Mouse (Mus musculus) forebrain, embryonic 10.5 days (tissue): ENCODE measurements around the gene Smyd3. TPM values are rescaled to one million over a fixed set of nuclear protein-coding genes. Genes with fewer than 3 reads are reported as not detected.

ENCODE experiments used
- DNase-seq: peaks from one replicate; pipeline ENCODE4 v3.0.0-alpha.2; 2017; ENCODE audit warnings: low spot score; ENCODE audit errors: extremely low spot score
- H3K27ac ChIP-seq: fragments of 300-500 bp; sonication (generic); 2 replicates; pipeline ENCODE4 v1.5.1; 2016; ENCODE audit warnings: mild to moderate bottlenecking
- H3K27me3 ChIP-seq: fragments of 300-500 bp; sonication (generic); 2 replicates; pipeline ENCODE4 v1.6.1; 2016; ENCODE audit warnings: mild to moderate bottlenecking; ENCODE audit not compliant: poor library complexity, severe bottlenecking
- H3K36me3 ChIP-seq: fragments of 300-500 bp; sonication (generic); replicated peaks from 2 replicates; pipeline ENCODE4 v1.6.1; 2016; ENCODE audit warnings: mild to moderate bottlenecking, moderate library complexity
- H3K4me1 ChIP-seq: fragments of 300-500 bp; sonication (generic); 2 replicates; pipeline ENCODE4 v1.6.1; 2016
- H3K4me3 ChIP-seq: fragments of 300-500 bp; sonication (generic); 2 replicates; pipeline ENCODE4 v1.5.1; 2016; ENCODE audit warnings: mild to moderate bottlenecking, moderate library complexity
- H3K9me3 ChIP-seq: fragments of 300-500 bp; sonication (generic); 2 replicates; pipeline ENCODE4 v1.6.1; 2016; ENCODE audit warnings: mild to moderate bottlenecking, moderate library complexity
- WGBS: fragments of 180-500 bp; shearing (Covaris S2); methylation state at CpG from one replicate; pipeline ENCODE4 v1.1.7; 2016; 5-methylcytosine and 5-hydroxymethylcytosine counted together
- polyA plus RNA-seq: library from polyadenylated mRNA; unstranded; fragments of >200 nt; fragmentation: Nextera tagmentation; extraction: Ambion mirVana; gene quantifications from 2 replicates; pipeline ENCODE4 v1.2.1, GENCODE M21; 2016

Gene Smyd3
- polyA plus RNA-seq, 1 experiment from 2014 or later = 18.0 TPM

DNA sequence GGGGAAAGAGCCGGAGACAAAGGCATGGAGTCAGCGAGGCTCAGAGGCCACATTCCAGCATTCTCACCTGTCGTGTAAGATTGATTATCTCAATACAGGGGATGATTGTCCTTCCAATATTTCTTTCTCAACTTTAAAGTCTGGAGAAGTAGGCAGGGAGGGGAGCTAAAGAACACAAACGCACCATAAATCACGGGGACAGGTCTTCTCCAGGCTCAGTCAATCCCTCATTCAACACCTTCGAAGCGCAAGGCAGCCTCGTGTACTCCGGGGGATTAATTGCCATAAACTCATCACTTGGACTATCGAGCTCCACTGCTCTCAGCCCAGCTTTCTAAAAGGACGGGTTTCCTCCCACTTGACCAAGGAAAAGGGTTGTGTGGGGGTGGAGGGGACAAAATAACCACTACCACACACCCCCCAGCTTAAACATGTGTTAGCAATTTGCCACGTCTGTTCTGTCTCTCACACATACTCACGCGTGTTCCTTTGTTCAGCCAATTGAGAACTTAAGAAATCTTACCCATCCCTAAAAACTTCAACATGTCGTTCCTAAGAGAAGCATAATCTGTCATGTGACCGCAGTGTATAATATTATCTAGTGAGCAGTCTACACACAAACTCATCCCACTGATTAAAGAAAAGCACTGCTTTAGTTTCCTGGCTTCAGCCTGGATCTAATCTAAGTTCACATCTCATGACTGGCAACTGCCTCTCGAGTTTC lies 43.8 kb downstream of the Smyd3 start:
- no peak for DNase-seq
- Histone ChIP-seq H3K27ac (no peak overlapping the region), H3K4me3 (no peak overlapping the region)

DNA sequence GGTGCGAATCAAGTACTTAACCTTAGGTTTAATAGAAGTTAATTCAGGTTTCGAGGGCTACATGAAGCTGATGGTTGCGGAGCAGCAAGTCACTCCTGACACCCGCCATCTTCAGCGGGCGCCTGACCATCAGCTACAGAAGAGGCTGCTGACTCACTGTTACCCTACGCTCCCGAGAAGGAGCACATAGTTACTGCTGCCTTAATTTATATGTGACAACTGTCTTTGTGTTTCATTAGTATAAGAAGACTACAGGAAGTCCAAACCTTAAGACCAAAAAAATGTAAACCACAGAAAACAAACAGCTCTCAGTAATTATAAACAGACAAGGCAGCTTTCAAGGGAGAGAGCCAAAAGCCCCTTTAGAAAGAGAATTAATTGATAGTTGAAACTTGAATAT lies 49.9 kb downstream of the Smyd3 start:
- H3K4me3 ChIP-seq = no peak overlapping the region
- peaks cover 11% of the 10 kb centered on the region for H3K36me3 ChIP-seq
- WGBS = 92% methylated on average over 8 of the region's 8 CpGs
- no peak overlapping the region for H3K27ac ChIP-seq
- DNase-seq = no peak
- H3K4me1 ChIP-seq = no peaks in the 10 kb centered on the region
- peaks cover 8% of the 10 kb centered on the region for H3K9me3 ChIP-seq
- no peaks in the 10 kb centered on the region for H3K27me3 ChIP-seq

More for the DNA sequence above, 43.8 kb downstream of the Smyd3 start:
- Histone ChIP-seq H3K4me1 (no peaks in the 10 kb centered on the region), H3K27me3 (no peaks in the 10 kb centered on the region), H3K9me3 (peaks cover 11% of the 10 kb centered on the region), H3K36me3 (peaks cover 13% of the 10 kb centered on the region)
- WGBS = 89% methylated on average over 17 of the region's 17 CpGs

DNA sequence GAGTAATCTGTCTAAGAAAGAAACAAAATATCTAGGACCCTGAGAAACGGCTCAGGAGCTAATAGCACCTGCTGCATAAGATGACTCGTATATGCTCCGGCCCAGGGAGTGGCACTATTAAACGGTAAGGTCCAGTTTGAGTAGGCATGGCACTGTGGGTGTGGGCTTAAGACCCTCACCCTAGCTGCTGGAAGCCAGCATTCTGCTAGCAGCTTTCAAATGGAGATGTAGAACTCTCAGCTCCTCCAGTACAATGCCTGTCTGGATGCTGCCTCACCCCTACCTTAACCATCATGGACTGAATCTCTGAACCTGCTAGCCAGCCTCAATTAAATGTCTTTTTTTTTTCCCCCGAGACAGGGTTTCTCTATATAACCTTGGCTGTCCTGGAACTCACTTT lies 55.5 kb downstream of the Smyd3 start:
- no peak for DNase-seq
- Histone ChIP-seq H3K36me3 (no peaks in the 10 kb centered on the region), H3K27ac (no peak overlapping the region), H3K27me3 (no peaks in the 10 kb centered on the region; the same call in 1 of the 2 replicates), H3K4me1 (peaks cover 28% of the 10 kb centered on the region), H3K4me3 (no peak overlapping the region), H3K9me3 (no peaks in the 10 kb centered on the region)
- WGBS = 91% methylated on average over 5 of the region's 5 CpGs

DNA sequence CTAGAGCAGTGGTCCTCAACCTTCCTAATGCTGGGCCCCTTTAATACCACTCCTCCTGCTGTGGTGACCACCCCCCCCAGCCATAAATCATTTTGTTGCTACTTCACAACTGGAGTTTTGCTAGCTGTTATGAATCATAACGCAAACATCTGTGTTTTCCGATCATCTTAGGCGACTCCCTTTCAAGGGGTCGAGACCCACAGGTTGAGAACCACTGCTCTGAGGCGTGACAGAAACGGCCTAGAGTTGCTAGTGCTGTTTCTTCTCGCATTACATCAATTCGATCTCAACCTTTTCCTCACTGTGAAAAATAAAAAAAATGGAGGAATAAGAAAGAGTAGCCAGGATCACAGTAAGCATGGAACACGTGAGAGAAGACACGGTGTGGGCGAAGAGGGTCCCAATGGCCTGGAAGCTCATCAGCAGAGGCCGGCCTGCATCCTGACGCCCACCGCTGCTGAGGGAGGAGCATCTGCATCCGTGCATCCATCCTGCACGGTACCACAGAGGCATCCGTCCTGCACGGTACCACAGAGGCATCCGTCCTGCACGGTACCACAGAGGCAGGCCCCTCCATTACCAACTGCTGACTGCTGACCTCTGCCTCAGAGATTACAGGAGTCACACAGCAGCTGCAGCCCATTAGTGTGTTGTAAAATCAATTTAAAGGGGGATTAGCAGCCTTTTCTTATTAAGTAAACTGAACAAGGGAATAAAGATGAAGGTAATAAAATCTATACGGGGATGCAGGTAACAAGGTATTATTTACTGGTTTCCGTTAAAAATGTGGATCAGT lies 56.6 kb downstream of the Smyd3 start:
- Histone ChIP-seq H3K27ac (0 out of 2 replicates have a peak overlapping the region, but pooled peaks have one; percentile 35), H3K9me3 (no peaks in the 10 kb centered on the region), H3K4me1 (peaks cover 32% of the 10 kb centered on the region), H3K27me3 (no peaks in the 10 kb centered on the region; the same call in 1 of the 2 replicates), H3K36me3 (no peaks in the 10 kb centered on the region), H3K4me3 (no peak overlapping the region)
- DNase-seq = no peak
- 80% methylated on average over 22 of the region's 22 CpGs for WGBS

DNA sequence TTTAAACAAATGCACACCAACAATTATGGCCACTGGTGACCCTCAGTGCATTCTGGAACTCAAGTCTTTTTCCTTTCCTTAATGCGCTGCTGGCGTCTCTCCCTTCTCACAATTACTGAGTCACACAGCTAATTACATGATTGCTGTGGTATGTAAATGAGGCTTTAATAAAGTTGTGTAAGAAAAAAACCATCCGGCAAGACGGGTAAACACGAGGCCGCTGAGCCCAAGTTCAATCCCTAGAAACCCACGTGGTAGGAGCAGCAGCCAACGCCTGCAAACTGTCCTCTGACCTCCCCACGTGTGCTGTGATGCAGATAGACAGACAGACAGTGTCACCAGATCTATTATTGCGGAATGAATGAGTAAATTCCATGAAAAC lies 58.9 kb downstream of the Smyd3 start:
- peaks cover 32% of the 10 kb centered on the region for H3K4me1 ChIP-seq
- no peaks in the 10 kb centered on the region for H3K9me3 ChIP-seq
- H3K4me3 ChIP-seq = no peak overlapping the region
- no peaks in the 10 kb centered on the region; the same call in 1 of the 2 replicates for H3K27me3 ChIP-seq
- no peak overlapping the region for H3K27ac ChIP-seq
- no peaks in the 10 kb centered on the region for H3K36me3 ChIP-seq
- WGBS = 72% methylated on average over 10 of the region's 10 CpGs
- DNase-seq = no peak

DNA sequence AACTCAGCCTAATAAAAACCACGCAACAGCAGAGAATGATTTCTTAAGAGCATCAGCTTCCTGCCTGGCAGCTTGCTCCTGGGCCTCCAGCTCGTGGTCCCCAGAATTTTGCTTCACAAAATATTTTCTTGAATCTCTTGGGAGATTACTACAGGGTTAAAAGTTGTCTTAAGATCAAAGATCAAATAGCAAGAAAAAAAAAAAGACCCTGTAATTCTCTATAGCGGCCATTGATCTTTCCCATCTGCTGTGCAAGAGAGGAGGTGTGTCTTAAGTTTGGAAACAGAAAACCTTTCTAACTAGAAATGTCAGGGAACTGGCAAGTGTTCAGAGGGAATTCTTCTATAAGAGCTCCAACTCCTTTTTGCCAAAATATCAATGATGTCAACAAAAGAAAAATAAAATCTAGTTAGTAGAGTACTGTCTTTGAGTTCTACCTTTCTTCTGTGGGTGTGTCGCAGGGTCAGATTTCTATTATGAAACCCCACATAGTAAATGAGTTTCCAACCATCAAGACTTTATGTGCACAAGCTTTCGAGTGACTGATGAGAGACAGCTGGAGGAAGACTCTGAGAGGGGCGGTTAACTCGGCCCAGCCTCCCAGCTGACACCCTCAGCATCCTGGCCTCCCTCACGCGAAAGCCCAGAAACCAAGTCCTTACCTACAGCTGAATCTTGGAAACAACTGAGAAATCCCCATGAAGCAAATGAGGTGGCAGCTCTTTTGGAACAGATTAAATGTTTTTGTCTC lies 59.4 kb downstream of the Smyd3 start:
- H3K4me3 ChIP-seq = no peak overlapping the region
- H3K27me3 ChIP-seq = no peaks in the 10 kb centered on the region; the same call in 1 of the 2 replicates
- no peaks in the 10 kb centered on the region for H3K9me3 ChIP-seq
- no peaks in the 10 kb centered on the region for H3K36me3 ChIP-seq
- DNase-seq = no peak
- peaks cover 32% of the 10 kb centered on the region for H3K4me1 ChIP-seq
- H3K27ac ChIP-seq = no peak overlapping the region
- WGBS = 62% methylated on average over 9 of the region's 9 CpGs

DNA sequence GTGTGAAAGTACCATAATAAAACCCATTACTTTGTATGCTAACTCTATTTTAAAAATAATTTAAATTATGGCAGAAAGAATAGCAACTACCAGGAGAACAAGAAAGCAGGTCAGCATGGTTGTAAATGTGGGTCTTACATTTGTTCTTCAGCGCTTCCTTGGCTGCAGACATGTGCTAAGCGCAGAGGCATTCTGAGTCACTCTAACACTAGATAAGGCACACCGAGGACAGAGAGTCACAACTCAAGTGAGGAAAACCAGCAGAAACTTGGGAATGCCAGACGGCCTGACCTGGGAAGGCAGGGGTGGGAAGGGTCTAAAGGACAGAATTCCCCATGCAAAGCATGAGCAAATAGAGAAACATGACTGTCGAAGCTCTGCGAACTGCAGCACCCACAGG lies 63.2 kb downstream of the Smyd3 start:
- Histone ChIP-seq H3K27me3 (no peaks in the 10 kb centered on the region; the same call in 1 of the 2 replicates), H3K36me3 (no peaks in the 10 kb centered on the region), H3K4me3 (no peak overlapping the region), H3K9me3 (no peaks in the 10 kb centered on the region), H3K27ac (no peak overlapping the region), H3K4me1 (peaks cover 25% of the 10 kb centered on the region)
- no peak for DNase-seq
- WGBS = 85% methylated on average over 6 of the region's 6 CpGs

DNA sequence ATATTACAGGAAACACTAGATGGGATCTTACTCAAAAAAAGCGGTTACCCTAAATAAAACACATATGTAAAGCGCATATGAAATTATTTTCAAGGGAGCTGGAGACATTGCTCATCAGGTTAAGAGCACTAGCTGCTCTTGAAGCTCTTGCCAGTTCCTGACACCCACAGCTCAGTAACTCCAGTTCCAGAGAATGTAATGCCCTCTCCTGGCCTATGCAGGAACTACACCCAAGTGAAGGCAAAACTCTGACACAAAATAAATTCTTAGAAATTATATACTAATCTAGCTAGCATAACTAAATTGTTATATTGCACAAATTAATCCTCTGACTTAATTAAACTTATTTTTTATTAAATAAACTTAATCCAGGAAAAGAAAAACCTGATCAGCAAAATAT lies 66.6 kb downstream of the Smyd3 start:
- no peak for DNase-seq
- Histone ChIP-seq H3K4me1 (peaks cover 11% of the 10 kb centered on the region), H3K36me3 (no peaks in the 10 kb centered on the region), H3K9me3 (no peaks in the 10 kb centered on the region), H3K4me3 (no peak overlapping the region), H3K27ac (no peak overlapping the region), H3K27me3 (peaks cover 27% of the 10 kb centered on the region)
- 94% methylated on average over 2 of the region's 2 CpGs for WGBS

DNA sequence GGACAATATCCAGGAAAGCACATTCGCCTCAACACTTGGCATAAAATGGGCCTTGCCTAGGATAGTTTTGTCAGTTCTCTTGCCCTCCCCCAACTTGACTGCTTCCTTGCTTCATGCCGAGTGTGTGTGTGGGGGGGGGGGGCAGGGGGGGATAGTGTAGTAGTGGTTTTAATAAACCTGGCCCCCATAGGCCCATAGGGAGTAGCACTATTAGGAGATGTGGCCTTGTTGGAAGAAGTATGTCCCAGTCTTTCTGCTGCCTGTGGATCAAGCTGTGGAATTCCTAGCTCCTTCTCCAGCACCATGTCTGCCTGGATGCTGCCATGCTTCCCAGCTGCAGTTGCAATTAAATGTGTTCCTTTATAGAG lies 71.0 kb downstream of the Smyd3 start:
- DNase-seq = no peak
- Histone ChIP-seq H3K27me3 (peaks cover 54% of the 10 kb centered on the region), H3K4me1 (peaks cover 19% of the 10 kb centered on the region), H3K36me3 (no peaks in the 10 kb centered on the region), H3K9me3 (no peaks in the 10 kb centered on the region), H3K27ac (peak overlapping the region; percentile 44; the same call in 1 of the 2 replicates), H3K4me3 (no peak overlapping the region)
- 46% methylated on average over 2 of the region's 2 CpGs for WGBS

DNA sequence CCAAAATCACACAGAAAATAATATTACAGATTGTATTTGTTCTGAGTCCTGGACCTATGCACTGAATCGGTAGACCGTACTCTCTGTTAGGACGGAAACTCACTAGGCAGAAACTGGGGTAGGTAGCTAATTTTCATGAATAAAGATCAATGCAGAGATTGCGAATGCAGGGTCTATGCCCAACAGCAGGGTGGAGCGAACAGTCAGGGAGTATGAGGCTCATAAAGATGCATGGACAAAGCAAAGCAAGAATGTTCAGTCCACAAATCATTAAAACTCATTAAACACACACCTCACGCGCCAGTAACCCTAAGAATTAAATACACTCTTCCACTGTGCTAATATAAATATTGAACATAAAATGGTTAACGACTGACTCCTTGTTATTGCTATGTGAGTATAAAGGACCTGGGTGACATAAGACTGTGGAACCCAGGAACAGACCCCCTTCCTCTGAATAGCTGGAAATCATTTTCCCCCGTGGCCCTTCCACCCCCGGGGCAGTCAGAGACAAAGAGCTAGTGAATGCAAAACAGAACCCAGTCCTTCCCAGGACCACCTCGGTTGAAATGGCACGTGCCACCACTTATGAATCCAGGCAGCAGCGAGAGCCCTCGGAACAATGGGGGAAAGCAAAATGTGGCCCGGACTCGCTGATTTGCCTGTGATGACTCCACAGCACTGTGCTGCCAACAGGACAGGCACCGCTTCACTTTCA lies 71.6 kb downstream of the Smyd3 start:
- Histone ChIP-seq H3K36me3 (no peaks in the 10 kb centered on the region), H3K4me3 (no peak overlapping the region)
- 41% methylated on average over 17 of the region's 17 CpGs for WGBS

DNA sequence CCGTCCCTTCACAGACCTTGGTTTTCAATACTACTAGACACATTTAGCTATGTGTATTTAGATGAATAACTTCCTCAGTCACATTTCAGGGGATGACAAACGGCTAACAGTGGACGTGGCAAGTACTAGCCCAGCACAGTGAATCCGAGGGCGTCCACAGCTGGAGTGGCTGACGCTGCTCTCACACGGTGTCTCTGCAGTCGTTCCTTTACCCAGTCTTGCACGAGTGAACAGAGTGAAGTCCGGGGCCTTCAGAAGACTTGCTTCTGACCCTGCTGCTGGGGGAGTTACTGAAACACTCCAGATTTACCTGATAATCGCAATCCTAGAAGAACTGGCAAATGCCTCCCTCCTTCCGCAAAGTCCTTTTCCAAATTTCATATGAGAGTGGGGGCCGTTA lies 74.0 kb downstream of the Smyd3 start:
- H3K4me3 ChIP-seq = no peak overlapping the region
- no peak for DNase-seq
- 90% methylated on average over 13 of the region's 13 CpGs for WGBS
- no peaks in the 10 kb centered on the region for H3K9me3 ChIP-seq
- H3K27ac ChIP-seq = no peak overlapping the region
- H3K36me3 ChIP-seq = no peaks in the 10 kb centered on the region
- peaks cover 48% of the 10 kb centered on the region for H3K27me3 ChIP-seq
- peaks cover 21% of the 10 kb centered on the region for H3K4me1 ChIP-seq

More for the DNA sequence above, 71.6 kb downstream of the Smyd3 start:
- DNase-seq = peak; percentile 76
- Histone ChIP-seq H3K27me3 (peaks cover 54% of the 10 kb centered on the region), H3K4me1 (peaks cover 21% of the 10 kb centered on the region), H3K9me3 (no peaks in the 10 kb centered on the region), H3K27ac (peak overlapping the region; percentile 44; the same call in 1 of the 2 replicates)

DNA sequence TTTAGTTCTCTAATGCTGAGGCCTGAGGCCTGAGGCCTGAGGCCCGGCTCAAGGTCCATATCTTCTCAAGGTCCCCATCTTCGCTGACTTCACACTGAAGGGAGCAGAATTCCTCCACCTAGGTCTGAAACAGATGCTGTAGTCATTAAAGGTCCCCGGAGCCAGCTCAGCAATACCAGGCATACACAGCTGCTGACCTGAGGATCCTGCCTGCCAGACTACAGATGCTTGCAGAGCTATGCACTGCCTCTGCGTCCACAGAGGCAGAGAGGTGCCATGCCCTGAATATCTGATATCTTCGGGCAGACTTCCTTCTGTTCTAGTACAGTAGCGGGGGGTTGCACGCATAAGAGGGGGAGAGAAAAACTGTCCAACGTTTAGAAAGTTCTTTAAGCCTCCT lies 74.4 kb downstream of the Smyd3 start:
- Histone ChIP-seq H3K36me3 (no peaks in the 10 kb centered on the region), H3K27ac (no peak overlapping the region), H3K27me3 (peaks cover 43% of the 10 kb centered on the region), H3K4me1 (peaks cover 21% of the 10 kb centered on the region), H3K4me3 (no peak overlapping the region), H3K9me3 (no peaks in the 10 kb centered on the region)
- 81% methylated on average over 8 of the region's 8 CpGs for WGBS
- no peak for DNase-seq
